Mouse (Mus musculus) limb, embryonic 13.5 days (tissue): ENCODE measurements around the gene Micu1. TPM values are rescaled to one million over a fixed set of nuclear protein-coding genes. Genes with fewer than 3 reads are reported as not detected.

Source experiments
- ATAC-seq: fragments of 200-750 bp; cut with Nextera tagmentation; 2 replicates; pipeline ENCODE4 v1.8.0; 2017; ENCODE audit warnings: low read depth, moderate number of reproducible peaks, moderate TSS enrichment; ENCODE audit not compliant: low FRiP score
- H3K27ac ChIP-seq: fragments of 300-500 bp; sonication (generic); 2 replicates; pipeline ENCODE4 v1.5.1; 2015; ENCODE audit warnings: inconsistent platforms, mild to moderate bottlenecking, moderate library complexity
- H3K27me3 ChIP-seq: fragments of 300-500 bp; sonication (generic); 2 replicates; pipeline ENCODE4 v1.6.1; 2015; ENCODE audit warnings: mild to moderate bottlenecking, inconsistent platforms
- H3K36me3 ChIP-seq: fragments of 300-500 bp; sonication (generic); 2 replicates; pipeline ENCODE4 v1.6.1; 2015; ENCODE audit warnings: inconsistent platforms, mild to moderate bottlenecking, moderate library complexity
- H3K4me1 ChIP-seq: fragments of 300-500 bp; sonication (generic); 2 replicates; pipeline ENCODE4 v1.6.1; 2015; ENCODE audit warnings: inconsistent platforms
- H3K4me2 ChIP-seq: fragments of 300-500 bp; sonication (generic); replicated peaks from 2 replicates; pipeline ENCODE4 v1.6.1; 2015; ENCODE audit warnings: inconsistent platforms, mild to moderate bottlenecking, moderate library complexity
- H3K4me3 ChIP-seq: fragments of 300-500 bp; sonication (generic); 2 replicates; pipeline ENCODE4 v1.5.1; 2015; ENCODE audit warnings: moderate library complexity, mild to moderate bottlenecking, inconsistent platforms
- H3K9ac ChIP-seq: fragments of 300-500 bp; sonication (generic); 2 replicates; pipeline ENCODE4 v1.6.1; 2015; ENCODE audit warnings: mild to moderate bottlenecking, inconsistent platforms
- H3K9me3 ChIP-seq: fragments of 300-500 bp; sonication (generic); 2 replicates; pipeline ENCODE4 v1.6.1; 2016; ENCODE audit warnings: inconsistent platforms
- WGBS: fragments of 180-500 bp; shearing (Covaris S2); methylation state at CpG from one replicate; pipeline ENCODE4 v1.1.7; 2015; 5-methylcytosine and 5-hydroxymethylcytosine counted together
- polyA plus RNA-seq: library from polyadenylated mRNA; unstranded; fragments of >200 nt; fragmentation: Nextera tagmentation; extraction: Ambion mirVana; gene quantifications from 2 replicates; pipeline ENCODE4 v1.2.1, GENCODE M21; 2015

The Micu1 gene
- polyA plus RNA-seq, 1 experiment from 2014 or later: 93.9 TPM

DNA sequence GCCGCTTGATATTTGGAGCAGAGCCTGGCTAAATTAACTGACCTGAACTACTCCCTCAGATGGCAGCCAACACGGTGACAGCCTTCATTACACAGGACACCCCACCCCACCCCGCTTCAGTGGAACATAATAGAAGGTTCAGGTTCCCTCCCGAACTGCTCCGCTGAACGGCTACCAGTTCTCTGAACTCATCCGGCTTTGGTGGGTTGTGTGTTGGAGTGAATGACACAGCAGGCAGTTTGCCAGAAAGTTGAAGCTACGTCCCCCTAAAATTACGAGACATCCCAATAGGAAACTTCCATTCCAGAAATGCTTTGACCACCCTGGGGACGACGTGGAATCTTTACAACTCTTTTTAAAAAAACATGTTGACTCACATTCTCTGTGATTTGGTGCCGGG is 53.8 kb downstream of the Micu1 start:
- Histone ChIP-seq H3K27me3 (no peaks in the 10 kb centered on the region), H3K9me3 (no peaks in the 10 kb centered on the region), H3K4me1 (peaks cover 36% of the 10 kb centered on the region), H3K4me2 (peak overlapping the region; percentile 36), H3K4me3 (no peak overlapping the region), H3K9ac (no peak overlapping the region), H3K36me3 (peaks cover 18% of the 10 kb centered on the region), H3K27ac (0 out of 2 replicates have a peak overlapping the region, but pooled peaks have one; percentile 11)
- WGBS: 20% methylated on average over 12 of the region's 12 CpGs
- peak; percentile 60 for ATAC-seq

DNA sequence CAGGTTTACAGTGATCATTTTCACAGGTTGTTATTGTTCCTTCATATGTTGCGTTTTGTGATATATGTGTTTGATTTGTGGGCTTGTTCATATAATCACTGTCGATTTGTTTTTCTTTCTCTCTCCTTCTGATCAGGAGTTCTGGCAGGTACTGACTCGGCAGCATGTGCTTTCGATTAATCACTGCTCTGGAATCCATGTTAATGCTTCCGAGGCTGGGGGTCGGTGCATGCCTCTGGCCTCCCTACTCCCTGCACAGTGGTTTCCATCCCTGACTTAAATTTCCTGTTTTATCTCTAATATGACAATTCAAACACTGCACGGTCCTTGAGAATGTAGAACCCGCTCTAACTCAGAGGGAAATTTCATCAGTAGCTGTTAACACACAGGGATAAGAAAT is 54.3 kb downstream of the Micu1 start:
- Histone ChIP-seq H3K9me3 (no peaks in the 10 kb centered on the region), H3K4me1 (peaks cover 33% of the 10 kb centered on the region), H3K27ac (no peak overlapping the region), H3K4me3 (no peak overlapping the region), H3K9ac (no peak overlapping the region), H3K36me3 (peaks cover 21% of the 10 kb centered on the region), H3K4me2 (peak overlapping the region; percentile 36), H3K27me3 (no peaks in the 10 kb centered on the region)
- peak; percentile 70; the same call in 1 of the 2 replicates for ATAC-seq
- 26% methylated on average over 8 of the region's 8 CpGs for WGBS

DNA sequence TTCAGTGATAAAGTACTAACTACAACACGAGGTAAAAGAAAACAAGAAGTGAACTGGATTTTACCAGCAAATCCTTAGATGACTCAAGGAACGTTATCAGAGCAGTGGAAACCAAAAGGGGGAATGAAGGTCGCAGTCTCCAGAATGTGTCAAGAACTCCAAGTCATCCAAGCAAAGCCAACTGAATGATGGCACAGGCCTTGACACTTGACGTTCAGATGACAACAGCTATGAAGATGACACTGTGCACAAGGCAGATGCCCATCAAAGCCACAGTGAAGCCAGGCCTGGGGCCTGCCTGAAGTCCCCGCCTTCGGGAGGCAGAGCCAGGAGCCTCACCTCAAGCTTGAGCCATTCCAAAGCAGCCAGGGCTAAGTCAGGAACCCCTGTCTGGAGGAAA is 62.5 kb downstream of the Micu1 start:
- Histone ChIP-seq H3K4me1 (no peaks in the 10 kb centered on the region), H3K4me3 (no peak overlapping the region), H3K9ac (no peak overlapping the region), H3K9me3 (no peaks in the 10 kb centered on the region), H3K27ac (no peak overlapping the region), H3K4me2 (no peak overlapping the region), H3K36me3 (peaks cover 38% of the 10 kb centered on the region), H3K27me3 (no peaks in the 10 kb centered on the region)
- no peak for ATAC-seq
- 92% methylated on average over 6 of the region's 6 CpGs for WGBS

- Histone ChIP-seq H3K27ac (no peak overlapping the region), H3K4me2 (no peak overlapping the region), H3K9me3 (no peaks in the 10 kb centered on the region), H3K27me3 (no peaks in the 10 kb centered on the region), H3K36me3 (peaks cover 42% of the 10 kb centered on the region), H3K4me1 (no peaks in the 10 kb centered on the region), H3K4me3 (no peak overlapping the region), H3K9ac (no peak overlapping the region)
- 87% methylated on average over 13 of the region's 13 CpGs for WGBS
- no peak for ATAC-seq
These were observed 66.2 kb downstream of the Micu1 start for GRCm38 (mm10) chr10:59768369-59769079.

DNA sequence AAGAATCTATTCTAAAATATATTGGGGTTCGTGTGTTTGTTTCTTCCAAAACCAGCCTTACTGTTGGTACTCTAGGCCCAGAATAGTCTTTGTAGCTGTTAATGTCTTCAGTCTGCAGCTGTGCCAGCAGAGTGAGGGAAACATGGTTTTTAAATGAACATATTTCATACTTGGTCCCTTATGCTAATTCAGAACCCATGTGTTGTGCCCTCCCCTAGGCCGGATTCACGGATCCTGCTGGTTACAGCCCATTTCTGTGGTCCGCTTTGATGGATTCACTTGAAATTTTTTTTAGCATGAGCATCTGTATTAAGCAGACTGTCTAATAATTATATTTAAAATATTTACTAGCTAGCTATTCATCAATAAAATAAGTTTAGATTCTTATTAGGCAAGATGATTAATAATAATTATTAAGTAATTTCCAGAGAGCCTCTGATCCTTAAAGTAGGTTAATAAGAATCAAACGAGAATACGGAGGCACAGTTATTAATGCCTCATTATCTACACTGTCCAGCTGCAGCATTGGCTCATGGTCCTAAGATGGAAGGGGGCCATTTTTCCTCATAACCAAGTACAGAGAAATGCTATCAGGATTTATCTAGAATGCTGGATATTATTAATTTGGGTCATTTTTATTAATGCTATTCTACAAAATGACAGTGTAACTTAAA is 69.2 kb downstream of the Micu1 start:
- WGBS: 88% methylated on average over 6 of the region's 6 CpGs
- Histone ChIP-seq H3K4me2 (no peak overlapping the region), H3K4me1 (no peaks in the 10 kb centered on the region; the same call in 1 of the 2 replicates), H3K4me3 (no peak overlapping the region), H3K9me3 (no peaks in the 10 kb centered on the region), H3K9ac (no peak overlapping the region), H3K27ac (no peak overlapping the region), H3K27me3 (no peaks in the 10 kb centered on the region), H3K36me3 (peaks cover 35% of the 10 kb centered on the region)
- no peak for ATAC-seq

DNA sequence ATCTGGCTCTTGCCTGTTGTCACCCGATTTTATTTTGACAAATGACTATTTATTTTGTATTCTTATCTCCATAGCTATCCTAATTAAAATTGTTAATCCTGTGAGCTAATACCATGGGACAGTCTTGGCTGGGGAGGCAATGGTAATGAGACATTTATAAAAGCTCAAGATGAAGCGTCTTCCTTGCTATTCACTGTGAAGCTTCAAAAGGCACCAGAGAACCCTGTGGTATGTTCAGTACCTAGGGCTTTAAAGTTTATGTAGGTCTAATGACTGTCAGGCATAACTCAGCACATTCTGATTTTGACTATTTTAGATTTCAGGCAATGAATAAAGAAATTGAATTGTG is 69.7 kb downstream of the Micu1 start:
- H3K36me3 ChIP-seq: peaks cover 35% of the 10 kb centered on the region
- H3K9ac ChIP-seq: no peak overlapping the region
- no peak overlapping the region for H3K4me3 ChIP-seq
- peaks cover under 1% of the 10 kb centered on the region; the same call in 1 of the 2 replicates for H3K4me1 ChIP-seq
- 86% methylated on average over 2 of the region's 2 CpGs for WGBS
- H3K27ac ChIP-seq: no peak overlapping the region
- no peaks in the 10 kb centered on the region for H3K27me3 ChIP-seq
- no peak overlapping the region for H3K4me2 ChIP-seq
- no peaks in the 10 kb centered on the region for H3K9me3 ChIP-seq
- no peak for ATAC-seq

GRCm38 (mm10) chr10:59773441-59774140 is 71.3 kb downstream of the Micu1 start:
- peaks cover 12% of the 10 kb centered on the region; the same call in 1 of the 2 replicates for H3K4me1 ChIP-seq
- WGBS: 88% methylated on average over 13 of the region's 13 CpGs
- peaks cover 35% of the 10 kb centered on the region for H3K36me3 ChIP-seq
- no peak overlapping the region for H3K9ac ChIP-seq
- H3K9me3 ChIP-seq: no peaks in the 10 kb centered on the region
- no peak overlapping the region for H3K27ac ChIP-seq
- no peaks in the 10 kb centered on the region for H3K27me3 ChIP-seq
- no peak for ATAC-seq
- H3K4me3 ChIP-seq: no peak overlapping the region
- H3K4me2 ChIP-seq: no peak overlapping the region

DNA sequence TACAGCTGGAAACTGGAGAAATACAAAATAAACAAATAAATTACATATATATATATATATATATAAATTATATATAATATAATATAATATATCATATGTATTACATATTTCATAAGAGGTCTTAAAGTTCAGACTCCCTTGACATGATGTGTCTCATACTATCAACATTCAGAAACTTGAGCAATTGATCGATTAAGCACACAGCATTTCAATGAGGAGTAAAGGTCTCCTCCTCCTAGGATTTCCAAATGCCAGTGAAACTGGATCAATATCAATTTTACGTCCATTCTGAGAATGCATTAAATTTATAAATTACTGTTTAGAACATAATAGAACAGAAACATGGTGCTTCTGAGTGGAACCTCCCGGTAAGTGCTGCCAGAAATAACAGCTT is 71.9 kb downstream of the Micu1 start:
- Histone ChIP-seq H3K27me3 (no peaks in the 10 kb centered on the region), H3K4me3 (no peak overlapping the region), H3K9me3 (no peaks in the 10 kb centered on the region), H3K9ac (no peak overlapping the region), H3K4me2 (no peak overlapping the region), H3K4me1 (peaks cover 12% of the 10 kb centered on the region; the same call in 1 of the 2 replicates), H3K27ac (no peak overlapping the region), H3K36me3 (peaks cover 30% of the 10 kb centered on the region)
- 80% methylated on average over 3 of the region's 3 CpGs for WGBS
- no peak for ATAC-seq

GRCm38 (mm10) chr10:59777246-59777645 is 75.0 kb downstream of the Micu1 start:
- H3K27ac ChIP-seq: no peak overlapping the region
- peaks cover 15% of the 10 kb centered on the region for H3K36me3 ChIP-seq
- H3K9me3 ChIP-seq: no peaks in the 10 kb centered on the region
- no peaks in the 10 kb centered on the region for H3K27me3 ChIP-seq
- H3K4me2 ChIP-seq: no peak overlapping the region
- no peak overlapping the region for H3K4me3 ChIP-seq
- peaks cover 16% of the 10 kb centered on the region; the same call in 1 of the 2 replicates for H3K4me1 ChIP-seq
- no peak overlapping the region for H3K9ac ChIP-seq
- 67% methylated on average over 3 of the region's 3 CpGs for WGBS
- no peak for ATAC-seq

DNA sequence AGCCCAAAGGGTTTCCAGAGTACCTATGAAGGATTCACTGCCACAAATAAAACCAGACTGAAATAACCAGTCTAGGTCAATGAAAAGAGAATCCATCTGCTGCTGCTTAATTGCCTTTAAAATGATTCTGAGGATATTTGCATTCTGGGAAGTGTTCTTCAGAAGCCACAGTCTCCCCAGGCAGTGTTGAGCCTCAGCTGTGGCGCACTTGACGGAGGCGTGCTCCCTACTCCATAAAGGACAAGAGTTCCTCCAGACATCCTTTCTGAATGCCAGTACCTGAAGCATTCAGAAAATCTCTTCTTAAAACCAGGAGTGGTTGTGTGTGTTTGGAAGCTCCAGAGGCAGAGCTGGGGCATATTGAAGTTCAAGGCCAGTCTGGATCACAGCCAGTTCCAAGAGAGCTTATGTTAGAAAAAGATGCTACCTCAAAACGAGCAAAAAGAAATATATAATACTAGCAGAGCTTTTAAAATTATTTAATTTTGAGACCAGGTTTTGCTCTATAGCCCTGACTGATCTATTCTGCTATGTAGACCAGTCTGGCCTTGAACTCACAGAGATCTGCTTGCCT is 75.9 kb downstream of the Micu1 start:
- H3K36me3 ChIP-seq: peaks cover 12% of the 10 kb centered on the region
- no peaks in the 10 kb centered on the region for H3K27me3 ChIP-seq
- H3K4me3 ChIP-seq: no peak overlapping the region
- H3K9me3 ChIP-seq: no peaks in the 10 kb centered on the region
- H3K4me1 ChIP-seq: peaks cover 16% of the 10 kb centered on the region; the same call in 1 of the 2 replicates
- no peak overlapping the region for H3K9ac ChIP-seq
- WGBS: 68% methylated on average over 4 of the region's 4 CpGs
- H3K4me2 ChIP-seq: no peak overlapping the region
- H3K27ac ChIP-seq: no peak overlapping the region
- no peak for ATAC-seq

DNA sequence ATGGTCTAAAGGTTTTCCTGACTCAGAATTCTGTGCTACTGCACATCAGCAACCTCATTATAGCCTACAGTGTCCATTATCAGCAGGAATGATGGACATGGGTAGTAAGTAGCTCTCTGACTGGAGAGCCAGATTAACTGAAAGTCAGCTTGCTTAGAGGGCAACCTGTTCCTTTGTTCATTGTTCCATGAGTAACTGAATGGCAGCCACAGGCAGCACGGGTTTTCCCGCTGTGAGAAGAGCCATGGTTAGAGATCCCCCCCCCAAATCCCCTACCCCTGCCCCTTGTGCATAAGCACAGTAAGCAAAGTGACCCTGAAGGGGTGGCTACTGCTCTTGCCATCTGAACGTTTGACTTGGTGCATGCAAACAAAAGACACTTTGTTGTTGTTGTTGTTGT is 78.4 kb downstream of the Micu1 start:
- WGBS: 37% methylated on average over 3 of the region's 3 CpGs
- ATAC-seq: no peak
- H3K27ac ChIP-seq: no peak overlapping the region

More for the DNA sequence above, 78.4 kb downstream of the Micu1 start:
- Histone ChIP-seq H3K4me2 (no peak overlapping the region), H3K4me1 (peaks cover 27% of the 10 kb centered on the region), H3K27me3 (no peaks in the 10 kb centered on the region), H3K36me3 (peaks cover 12% of the 10 kb centered on the region), H3K9me3 (no peaks in the 10 kb centered on the region), H3K9ac (no peak overlapping the region), H3K4me3 (no peak overlapping the region)
